In genomic region chr17:12700373-12700772, GRCm38 (mm10) we compare ENCODE assay signal across 18 mouse cellular contexts. TPM values are rescaled to one million over a fixed set of nuclear protein-coding genes. Genes with fewer than 3 reads are reported as not detected.
"Had no signal": no experiment of that assay in that cellular context is flagged by ENCODE, and none has a peak within 500 bp of the region (broad histone marks: within the 10 kb centered on the region; RNA-seq: fewer than 3 reads in every experiment).

No protein-coding gene starts in this region.

- H3K4me1 ChIP-seq: kidney, embryonic 15.5 days; limb, embryonic 12.5 days; midbrain, embryonic 13.5 days had no signal

- H3K9ac ChIP-seq: kidney, embryonic 15.5 days; limb, embryonic 12.5 days; lung, embryonic 15.5 days; midbrain, embryonic 13.5 days had no signal

- DNase-seq: kidney, adult 11 months; liver; lung, postnatal 14 days; right cerebral cortex, postnatal 14 days; thymus, adult 2 months; thymus, postnatal 25 days had no signal

- ATAC-seq: hindbrain, postnatal 0 days; midbrain, embryonic 13.5 days had no signal

- H3K27ac ChIP-seq: hindbrain, postnatal 0 days; kidney, embryonic 15.5 days; limb, embryonic 12.5 days; lung, embryonic 15.5 days; macrophage; midbrain, embryonic 13.5 days had no signal

- H3K27me3 ChIP-seq: kidney, embryonic 15.5 days; limb, embryonic 12.5 days; lung, embryonic 15.5 days; midbrain, embryonic 13.5 days had no signal

- H3K9me3 ChIP-seq: kidney, embryonic 15.5 days; limb, embryonic 12.5 days; lung, embryonic 15.5 days; midbrain, embryonic 13.5 days had no signal

- H3K4me3 ChIP-seq: kidney, embryonic 15.5 days; limb, embryonic 12.5 days; lung, embryonic 15.5 days; midbrain, embryonic 13.5 days had no signal

- H3K4me2 ChIP-seq: kidney, embryonic 15.5 days; limb, embryonic 12.5 days; lung, embryonic 15.5 days; midbrain, embryonic 13.5 days had no signal

RNA-seq across cellular contexts. Expression of gene Slc22a1, which starts 24.7 kb away (rescaled TPM):
- total RNA-seq: layer of hippocampus, adult 8-10 months; layer of hippocampus, postnatal 14 days; midbrain, postnatal 0 days had no signal
- polyA plus RNA-seq: limb, embryonic 12.5 days; liver, embryonic 16.5 days; macrophage; midbrain, embryonic 13.5 days; midbrain, postnatal 0 days; neural tube, embryonic 14.5 days; testis, adult 2 months had no signal
